Mouse (Mus musculus) midbrain, embryonic 15.5 days (tissue): ENCODE measurements around the gene Vmn1r205. TPM values are rescaled to one million over a fixed set of nuclear protein-coding genes. Genes with fewer than 3 reads are reported as not detected.
"Not testable (repeated sequence)": the region's sequence is repeated elsewhere in the genome, so short reads cannot be mapped to it uniquely, and the experiment has no call there.

Experiments used
- ATAC-seq: fragments of 200-750 bp; cut with Nextera tagmentation; replicated peaks from 2 replicates; pipeline ENCODE4 v1.8.0; 2017; ENCODE audit warnings: moderate TSS enrichment
- H3K27ac ChIP-seq: fragments of 300-500 bp; sonication (generic); 2 replicates; pipeline ENCODE4 v1.5.1; 2015; ENCODE audit warnings: mild to moderate bottlenecking, inconsistent platforms
- H3K27me3 ChIP-seq: fragments of 300-500 bp; sonication (generic); replicated peaks from 2 replicates; pipeline ENCODE4 v1.6.1; 2015; ENCODE audit warnings: inconsistent platforms
- H3K36me3 ChIP-seq: fragments of 300-500 bp; sonication (generic); replicated peaks from 2 replicates; pipeline ENCODE4 v1.6.1; 2015; ENCODE audit warnings: inconsistent platforms
- H3K4me1 ChIP-seq: fragments of 300-500 bp; sonication (generic); 2 replicates; pipeline ENCODE4 v1.6.1; 2015; ENCODE audit warnings: inconsistent platforms
- H3K4me2 ChIP-seq: fragments of 300-500 bp; sonication (generic); 2 replicates; pipeline ENCODE4 v1.6.1; 2015; ENCODE audit warnings: inconsistent platforms, mild to moderate bottlenecking, moderate library complexity
- H3K4me3 ChIP-seq: fragments of 300-500 bp; sonication (generic); 2 replicates; pipeline ENCODE4 v1.5.1; 2015; ENCODE audit warnings: mild to moderate bottlenecking, inconsistent platforms
- H3K9ac ChIP-seq: fragments of 300-500 bp; sonication (generic); 2 replicates; pipeline ENCODE4 v1.6.1; 2015; ENCODE audit warnings: mild to moderate bottlenecking, inconsistent platforms
- H3K9me3 ChIP-seq: fragments of 300-500 bp; sonication (generic); 2 replicates; pipeline ENCODE4 v1.6.1; 2016; ENCODE audit warnings: inconsistent platforms
- WGBS: fragments of 180-500 bp; shearing (Covaris S2); methylation state at CpG from one replicate; pipeline ENCODE4 v1.1.7; 2015; ENCODE audit warnings: mixed read lengths; 5-methylcytosine and 5-hydroxymethylcytosine counted together
- polyA plus RNA-seq: library from polyadenylated mRNA; unstranded; fragments of >200 nt; fragmentation: Nextera tagmentation; extraction: Ambion mirVana; gene quantifications from 2 replicates; pipeline ENCODE4 v1.2.1, GENCODE M21; 2015

The Vmn1r205 gene
- not detected in 2 replicates for polyA plus RNA-seq

DNA sequence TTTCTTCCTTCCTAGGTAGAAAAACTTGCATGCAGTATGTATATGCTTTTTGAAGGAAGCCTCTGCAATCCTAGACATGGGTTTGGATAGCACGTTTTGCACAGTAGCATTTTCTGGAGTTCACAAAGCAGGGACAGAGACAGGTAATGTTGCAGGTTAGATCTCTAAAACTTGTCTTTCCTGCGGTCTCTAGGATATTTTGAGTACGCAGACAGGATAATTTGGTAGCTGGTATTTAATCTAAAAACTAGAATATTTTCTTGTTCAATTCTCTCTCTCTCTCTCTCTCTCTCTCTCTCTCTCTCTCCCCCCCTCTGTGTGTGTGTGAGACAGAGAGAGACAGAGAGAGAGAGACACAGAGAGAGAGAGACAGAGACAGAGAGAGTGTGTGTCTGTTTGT is at the start of gene Vmn1r205:
Gene Vmn1r205 (minus strand): TSS at position 101 of the 400 bp plus-strand sequence.
- Histone ChIP-seq H3K9me3 (no peaks in the 10 kb centered on the region), H3K27me3 (no peaks in the 10 kb centered on the region), H3K4me1 (no peaks in the 10 kb centered on the region), H3K4me3 (no peak within 1 kb of the TSS), H3K4me2 (no peak within 1 kb of the TSS), H3K27ac (no peak within 1 kb of the TSS), H3K9ac (no peak within 1 kb of the TSS), H3K36me3 (no peaks in the 10 kb centered on the region)
- 91% methylated on average over 3 of the region's 3 CpGs for WGBS
- ATAC-seq, result no peak

DNA sequence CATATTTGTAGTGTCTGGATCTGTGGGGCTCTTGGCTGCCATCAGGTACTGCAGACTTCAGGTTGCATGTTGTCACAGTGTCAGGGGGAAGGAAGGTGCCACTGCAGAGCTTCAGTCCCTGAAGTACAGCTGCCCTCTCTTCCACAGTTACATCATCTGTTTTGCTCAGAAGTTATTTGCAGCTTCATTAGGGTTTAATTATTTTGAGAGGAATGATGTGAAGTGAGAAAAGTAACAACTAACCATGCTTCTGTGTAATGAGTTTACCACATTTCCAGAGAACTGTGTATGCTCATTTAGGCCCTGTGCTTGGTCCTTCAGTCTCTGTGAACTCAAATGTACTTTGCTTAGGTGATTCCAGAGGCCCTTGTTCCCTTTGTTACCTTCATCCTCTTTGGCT is 31.4 kb upstream of the Vmn1r205 start, which contains the start of gene Vmn1r206:
Gene Vmn1r206 (minus strand): TSS at position 101 of the 400 bp plus-strand sequence.
- not testable (repeated sequence) for H3K27ac ChIP-seq, H3K4me2 ChIP-seq, H3K9ac ChIP-seq, H3K4me1 ChIP-seq, H3K9me3 ChIP-seq, H3K4me3 ChIP-seq, ATAC-seq, H3K36me3 ChIP-seq, H3K27me3 ChIP-seq

DNA sequence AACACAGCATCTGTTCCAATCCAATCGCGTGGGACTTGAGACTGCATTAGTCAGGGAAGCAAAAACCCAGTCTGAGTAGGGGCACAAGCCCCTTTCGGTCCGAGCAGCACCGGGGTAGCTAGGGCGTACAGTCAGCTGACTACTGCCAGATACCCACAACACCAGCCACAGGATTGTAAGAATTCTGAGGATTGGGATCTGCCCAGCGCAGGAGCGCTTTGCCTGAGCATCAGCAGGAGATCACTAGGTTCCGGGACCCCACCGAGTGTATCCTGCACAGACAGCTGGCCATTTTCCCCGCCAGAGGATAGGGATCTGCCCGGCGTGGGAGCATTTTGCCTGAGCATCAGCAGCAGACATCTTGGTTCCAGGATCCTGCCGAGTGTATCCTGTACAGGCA is 9.5 kb downstream of the Vmn1r205 start:
- not testable (repeated sequence) for ATAC-seq, H3K27ac ChIP-seq, H3K4me2 ChIP-seq, H3K9ac ChIP-seq, H3K4me3 ChIP-seq, H3K36me3 ChIP-seq, H3K4me1 ChIP-seq, H3K9me3 ChIP-seq, H3K27me3 ChIP-seq
- 84% methylated on average over 14 of the region's 14 CpGs for WGBS

GRCm38 (mm10) chr13:22574911-22575310 is 17.9 kb downstream of the Vmn1r205 start:
- not testable (repeated sequence) for H3K4me1 ChIP-seq, H3K27ac ChIP-seq, H3K36me3 ChIP-seq, H3K9ac ChIP-seq, H3K9me3 ChIP-seq, H3K4me3 ChIP-seq, H3K4me2 ChIP-seq, H3K27me3 ChIP-seq, ATAC-seq
- WGBS, result 82% methylated on average over 3 of the region's 3 CpGs

DNA sequence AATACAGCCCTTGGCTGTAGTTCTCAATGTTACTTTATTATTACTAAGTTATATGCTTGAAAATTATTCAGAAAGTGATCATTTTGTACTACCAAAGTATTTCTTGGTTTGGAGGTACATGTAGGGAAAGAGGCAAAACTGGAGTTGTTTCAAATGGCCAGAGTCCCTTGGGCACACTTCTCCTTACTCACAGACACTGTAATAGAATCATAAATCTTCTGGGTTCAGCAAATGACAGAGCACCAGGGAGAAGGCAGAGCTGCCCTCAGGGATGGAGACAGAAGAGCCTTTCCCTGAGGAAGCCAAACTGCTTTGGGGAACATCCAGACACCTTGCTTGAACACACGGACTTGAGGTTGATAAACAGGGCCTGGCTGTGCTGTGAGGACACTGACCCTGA is 39.9 kb downstream of the Vmn1r205 start, which contains the start of gene Vmn1r204:
Gene Vmn1r204 (plus strand): TSS at position 301 of the 400 bp plus-strand sequence.
- not testable (repeated sequence) for ATAC-seq, H3K9me3 ChIP-seq, H3K9ac ChIP-seq, H3K4me2 ChIP-seq, H3K4me3 ChIP-seq, H3K27me3 ChIP-seq, H3K27ac ChIP-seq, H3K4me1 ChIP-seq, H3K36me3 ChIP-seq
- 71% methylated on average over 1 of the region's 1 CpGs for WGBS

Other genes starting within 250 kb of the Vmn1r205 start
- not detected in 2 replicates for gene Vmn1r198, start 242.6 kb downstream of the Vmn1r205 start, polyA plus RNA-seq
- gene Vmn1r199, start 213.2 kb downstream of the Vmn1r205 start, polyA plus RNA-seq, result not detected in 2 replicates
- 0.05 TPM in 1 of 2 replicates, not detected in the other for gene Vmn1r200, start 202.6 kb downstream of the Vmn1r205 start, polyA plus RNA-seq
- gene Vmn1r201, start 121.1 kb downstream of the Vmn1r205 start, polyA plus RNA-seq, result not detected in 2 replicates
- gene Vmn1r202, start 87.6 kb downstream of the Vmn1r205 start, polyA plus RNA-seq, result 0.03 TPM in 1 of 2 replicates, not detected in the other
- gene Vmn1r203, start 74.9 kb downstream of the Vmn1r205 start, polyA plus RNA-seq, result not detected in 2 replicates
- gene Vmn1r204, start 39.8 kb downstream of the Vmn1r205 start, polyA plus RNA-seq, result not detected in 2 replicates
- gene Vmn1r206, start 31.3 kb upstream of the Vmn1r205 start, polyA plus RNA-seq, result not detected in 2 replicates
- not detected in 2 replicates for gene Vmn1r207-ps, start 136.6 kb upstream of the Vmn1r205 start, polyA plus RNA-seq
- not detected in 2 replicates for gene Vmn1r208, start 184.4 kb upstream of the Vmn1r205 start, polyA plus RNA-seq
- gene Vmn1r209, start 216.7 kb upstream of the Vmn1r205 start, polyA plus RNA-seq, result not detected in 2 replicates
- gene Vmn1r210, start 238.3 kb upstream of the Vmn1r205 start, polyA plus RNA-seq, result not detected in 2 replicates